Mouse (Mus musculus) spleen, postnatal 36 days (tissue): Measurements from ENCODE around the gene Vmn1r116.
"Not testable (repeated sequence)": the region's sequence is repeated elsewhere in the genome, so short reads cannot be mapped to it uniquely, and the experiment has no call there.

Experiments used
- DNase-seq, 2 experiments: peaks; one replicate each; pipeline ENCODE4 v3.0.0; 2022; ENCODE audit warnings: low spot score in 2 of 2, mixed read lengths in 1 of 2

Vmn1r116 gene

DNA sequence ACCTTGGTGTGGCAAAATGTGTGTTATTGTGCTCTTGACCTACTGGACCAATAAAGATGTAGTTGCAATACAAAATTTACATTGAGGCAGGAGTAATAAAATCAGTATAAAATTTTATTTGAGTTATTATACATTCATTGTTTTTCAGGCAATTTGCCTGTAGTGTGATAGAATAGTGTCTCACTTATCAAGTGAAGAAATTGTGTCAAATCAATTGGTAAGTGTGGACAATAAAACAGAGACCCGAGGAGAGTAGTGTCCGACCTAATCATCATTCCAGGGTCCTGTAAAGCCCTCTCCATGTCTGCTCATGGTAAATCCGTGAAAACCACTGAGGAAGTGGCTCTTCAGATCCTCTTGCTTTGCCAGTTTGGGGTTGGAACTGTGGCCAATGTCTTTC, at the start of gene Vmn1r116:
Gene Vmn1r116, plus strand, starts transcription at position 301 of the 400 bp plus-strand sequence.
- DNase-seq, result not testable (repeated sequence)

DNA sequence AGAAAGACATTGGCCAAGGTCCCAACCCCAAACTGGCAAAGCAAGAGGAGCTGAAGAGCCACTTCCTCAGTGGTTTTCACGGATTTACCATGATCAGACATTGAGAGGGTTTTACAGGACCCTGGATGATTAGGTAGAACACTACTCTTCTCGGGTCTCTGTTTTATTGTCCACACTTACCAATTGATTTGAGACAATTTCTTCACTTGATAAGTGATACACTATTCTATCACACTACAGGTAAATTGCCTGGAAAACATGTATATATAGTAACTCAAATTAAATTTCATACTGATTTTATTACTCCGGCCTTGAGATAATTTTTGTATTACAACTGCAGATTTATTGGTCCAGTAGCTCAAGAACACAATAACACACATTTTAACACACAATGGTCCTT, 27.2 kb upstream of the Vmn1r116 start, which contains the start of gene Vmn1r115:
Gene Vmn1r115, minus strand, starts transcription at position 101 of the 400 bp plus-strand sequence.
- DNase-seq, result not testable (repeated sequence)

GRCm38 (mm10) chr7:20884021-20884420, 12.0 kb downstream of the Vmn1r116 start, which contains the start of gene Vmn1r117:
Gene Vmn1r117 (minus strand): TSS chr7:20884121.
- not testable (repeated sequence) for DNase-seq

GRCm38 (mm10) chr7:20912247-20912646, 40.2 kb downstream of the Vmn1r116 start, which contains the start of gene Vmn1r118:
Gene Vmn1r118 (minus strand): TSS chr7:20912347.
- DNase-seq, result not testable (repeated sequence)
